Mouse (Mus musculus) neutrophil, adult 83 days (primary cell): Measurements from ENCODE around the gene Ppp1r3c. TPM values are rescaled to one million over a fixed set of nuclear protein-coding genes. Genes with fewer than 3 reads are reported as not detected.

Source experiments
- total RNA-seq, 2 experiments: library from RNA; stranded (reverse); gene quantifications; one replicate each; pipeline ENCODE4 v1.2.4; 2023

Ppp1r3c gene
- not detected for total RNA-seq

DNA sequence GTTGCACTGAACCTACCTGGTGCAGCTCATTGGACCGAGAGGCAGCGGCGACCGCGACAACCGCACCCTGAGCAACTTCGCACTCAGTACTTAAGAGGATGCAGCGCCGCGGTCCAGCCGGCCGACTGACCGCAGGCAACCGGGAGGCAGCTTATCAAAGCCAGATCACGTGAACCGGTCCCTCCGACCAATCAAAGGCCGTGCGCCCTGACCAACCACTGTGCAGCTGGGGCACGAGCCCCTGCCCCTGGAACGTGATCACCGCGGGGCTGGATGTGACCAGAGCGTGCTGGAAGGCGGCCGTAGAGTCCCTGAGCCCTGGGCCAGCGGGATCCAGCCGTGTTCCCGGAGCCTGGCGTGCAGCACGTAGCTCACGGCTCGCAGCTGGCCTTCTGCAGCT lies at the start of gene Ppp1r3c:
TSS of gene Ppp1r3c (minus strand) at position 117 of the 400 bp plus-strand sequence.

Other genes with a start within 250 kb of the Ppp1r3c start
- gene Hectd2, start 182.0 kb downstream of the Ppp1r3c start, total RNA-seq = under 1 TPM; 0.22 to 0.40 TPM
- gene Tnks2, start 97.6 kb upstream of the Ppp1r3c start, total RNA-seq = 10 to 100 TPM; 65.0 to 72.1 TPM
- under 1 TPM in 1 of 2 experiments, not detected in 1; 0.31 TPM for gene Fgfbp3, start 183.0 kb upstream of the Ppp1r3c start, total RNA-seq
- 10 to 100 TPM; 29.0 to 30.8 TPM for gene Btaf1, start 189.4 kb upstream of the Ppp1r3c start, total RNA-seq